Mouse (Mus musculus): ENCODE measurements around the gene Itga6. TPM values are rescaled to one million over a fixed set of nuclear protein-coding genes. Genes with fewer than 3 reads are reported as not detected.
"Not testable (repeated sequence)": the region's sequence is repeated elsewhere in the genome, so short reads cannot be mapped to it uniquely, and the experiment has no call there.

The Itga6 gene
- polyA plus RNA-seq, 1 experiment = 71.3 TPM

GRCm38 (mm10) chr2:71891536-71891935 lies 146.1 kb downstream of the Itga6 start:
- no peak for DNase-seq (ENCODE audit: low read depth)

- no peak for DNase-seq (ENCODE audit: low read depth)
Measured at GRCm38 (mm10) chr2:71892741-71893349, 147.4 kb downstream of the Itga6 start.

GRCm38 (mm10) chr2:71895596-71896286 lies 150.3 kb downstream of the Itga6 start:
- no peak for DNase-seq (ENCODE audit: low read depth)

GRCm38 (mm10) chr2:71897420-71897819 lies 152.0 kb downstream of the Itga6 start:
- no peak for DNase-seq (ENCODE audit: low read depth)

GRCm38 (mm10) chr2:71898335-71898856 lies 153.0 kb downstream of the Itga6 start:
- DNase-seq (ENCODE audit: low read depth) = no peak

GRCm38 (mm10) chr2:71899886-71900285 lies 154.5 kb downstream of the Itga6 start:
- DNase-seq (ENCODE audit: low read depth) = no peak

- DNase-seq (ENCODE audit: low read depth) = no peak
Measured at GRCm38 (mm10) chr2:71905154-71905553, 159.7 kb downstream of the Itga6 start.

- not testable (repeated sequence) for DNase-seq (ENCODE audit: low read depth)
Measured at GRCm38 (mm10) chr2:71906356-71906755, 160.9 kb downstream of the Itga6 start.

Other genes with a start within 250 kb of the Itga6 start
- gene Dlx1, start 217.5 kb upstream of the Itga6 start, polyA plus RNA-seq (2012; rRNA removed) = not detected in 2 replicates
- not detected in 2 replicates for gene Dlx2, start 198.9 kb upstream of the Itga6 start, polyA plus RNA-seq (2012; rRNA removed)
- 28.1 and 38.4 TPM in 2 replicates for gene Pdk1, start 127.6 kb downstream of the Itga6 start, polyA plus RNA-seq (2012; rRNA removed)
- 4.0 TPM in 2 replicates for gene Rapgef4, start 235.6 kb downstream of the Itga6 start, polyA plus RNA-seq (2012; rRNA removed)